Mouse (Mus musculus): ENCODE data around the gene Art2b.
"Not testable (repeated sequence)": the region's sequence is repeated elsewhere in the genome, so short reads cannot be mapped to it uniquely, and the experiment has no call there.

Gene Art2b

GRCm38 (mm10) chr7:101573636-101574035, 11.8 kb downstream of the Art2b start:
- not testable (repeated sequence) for DNase-seq (ENCODE audit: extremely low spot score, low read depth, low spot score)

GRCm38 (mm10) chr7:101564086-101564485, 21.3 kb downstream of the Art2b start:
- DNase-seq (ENCODE audit: extremely low spot score, low read depth, low spot score) = no peak

GRCm38 (mm10) chr7:101559393-101559792, 26.0 kb downstream of the Art2b start:
- not testable (repeated sequence) for DNase-seq (ENCODE audit: extremely low spot score, low read depth, low spot score)

GRCm38 (mm10) chr7:101557391-101557790, 28.0 kb downstream of the Art2b start:
- no peak for DNase-seq (ENCODE audit: extremely low spot score, low read depth, low spot score)

- DNase-seq (ENCODE audit: extremely low spot score, low read depth, low spot score) = not testable (repeated sequence)
These were observed 29.9 kb downstream of the Art2b start for GRCm38 (mm10) chr7:101555473-101555872.

- DNase-seq (ENCODE audit: extremely low spot score, low read depth, low spot score) = no peak
These were observed 33.9 kb downstream of the Art2b start for GRCm38 (mm10) chr7:101551530-101551929.

GRCm38 (mm10) chr7:101550686-101551485, 34.5 kb downstream of the Art2b start:
- DNase-seq (ENCODE audit: extremely low spot score, low read depth, low spot score) = no peak

GRCm38 (mm10) chr7:101549266-101549665, 36.1 kb downstream of the Art2b start:
- DNase-seq (ENCODE audit: extremely low spot score, low read depth, low spot score) = no peak

- DNase-seq (ENCODE audit: extremely low spot score, low read depth, low spot score) = no peak
These were observed 37.7 kb downstream of the Art2b start for GRCm38 (mm10) chr7:101547651-101548050.

GRCm38 (mm10) chr7:101541734-101542133, 43.7 kb downstream of the Art2b start:
- no peak for DNase-seq (ENCODE audit: extremely low spot score, low read depth, low spot score)

GRCm38 (mm10) chr7:101541132-101541531, 44.3 kb downstream of the Art2b start:
- DNase-seq (ENCODE audit: extremely low spot score, low read depth, low spot score) = peak; percentile 61

GRCm38 (mm10) chr7:101540684-101541083, 44.7 kb downstream of the Art2b start:
- no peak for DNase-seq (ENCODE audit: extremely low spot score, low read depth, low spot score)

- no peak for DNase-seq (ENCODE audit: extremely low spot score, low read depth, low spot score)
These were observed 45.6 kb downstream of the Art2b start for GRCm38 (mm10) chr7:101539774-101540173.

GRCm38 (mm10) chr7:101538141-101538933, 47.1 kb downstream of the Art2b start:
- DNase-seq (ENCODE audit: extremely low spot score, low read depth, low spot score) = no peak

GRCm38 (mm10) chr7:101537541-101537940, 47.9 kb downstream of the Art2b start:
- no peak for DNase-seq (ENCODE audit: extremely low spot score, low read depth, low spot score)

GRCm38 (mm10) chr7:101535517-101535916, 49.9 kb downstream of the Art2b start:
- DNase-seq (ENCODE audit: extremely low spot score, low read depth, low spot score) = no peak

GRCm38 (mm10) chr7:101535102-101535501, 50.3 kb downstream of the Art2b start:
- no peak for DNase-seq (ENCODE audit: extremely low spot score, low read depth, low spot score)

GRCm38 (mm10) chr7:101534428-101534827, 51.0 kb downstream of the Art2b start:
- no peak for DNase-seq (ENCODE audit: extremely low spot score, low read depth, low spot score)
